Mouse (Mus musculus) hindbrain, embryonic 16.5 days (tissue): ENCODE results near the gene Med11. TPM values are rescaled to one million over a fixed set of nuclear protein-coding genes. Genes with fewer than 3 reads are reported as not detected.

Experiments
- ATAC-seq: fragments of 200-750 bp; cut with Nextera tagmentation; 2 replicates; pipeline ENCODE4 v1.8.0; 2017; ENCODE audit warnings: moderate TSS enrichment, moderate library complexity
- H3K27ac ChIP-seq: fragments of 300-500 bp; sonication (generic); 2 replicates; pipeline ENCODE4 v1.5.1; 2014; ENCODE audit warnings: low read depth, mild to moderate bottlenecking, control low read depth, low read length, moderate library complexity
- H3K27me3 ChIP-seq: fragments of 300-500 bp; sonication (generic); replicated peaks from 2 replicates; pipeline ENCODE4 v1.6.1; 2014; ENCODE audit warnings: low read length; ENCODE audit not compliant: control insufficient read depth, insufficient read depth
- H3K36me3 ChIP-seq: fragments of 300-500 bp; sonication (generic); 2 replicates; pipeline ENCODE4 v1.6.1; 2014; ENCODE audit warnings: mild to moderate bottlenecking, low read length, moderate library complexity, mixed read lengths; ENCODE audit not compliant: control insufficient read depth, insufficient read depth
- H3K4me1 ChIP-seq: fragments of 300-500 bp; sonication (generic); 2 replicates; pipeline ENCODE4 v1.6.1; 2014; ENCODE audit warnings: low read depth, low read length; ENCODE audit not compliant: control insufficient read depth, insufficient read depth
- H3K4me2 ChIP-seq: fragments of 300-500 bp; sonication (generic); 2 replicates; pipeline ENCODE4 v1.6.1; 2014; ENCODE audit warnings: mild to moderate bottlenecking, low read length, control low read depth, moderate library complexity
- H3K4me3 ChIP-seq: fragments of 300-500 bp; sonication (generic); 2 replicates; pipeline ENCODE4 v1.5.1; 2014; ENCODE audit warnings: mild to moderate bottlenecking, low read length, control low read depth, moderate library complexity
- H3K9ac ChIP-seq: fragments of 300-500 bp; sonication (generic); 2 replicates; pipeline ENCODE4 v1.6.1; 2014; ENCODE audit warnings: low read depth, mild to moderate bottlenecking, control low read depth, low read length, moderate library complexity
- H3K9me3 ChIP-seq: fragments of 300-500 bp; sonication (generic); 2 replicates; pipeline ENCODE4 v1.6.1; 2014; ENCODE audit warnings: mild to moderate bottlenecking, low read length, moderate library complexity; ENCODE audit not compliant: control insufficient read depth
- WGBS: fragments of 180-500 bp; shearing (Covaris S2); extraction: QIAGEN DNeasy Blood & Tissue Kit; methylation state at CpG from one replicate; pipeline ENCODE4 v1.1.7; 2014; 5-methylcytosine and 5-hydroxymethylcytosine counted together
- microRNA-seq: library from miRNA; unstranded; fragments of <30 nt; microRNA quantifications from one replicate; pipeline ENCODE4, GENCODE M21; 2017
- polyA plus RNA-seq: library from polyadenylated mRNA; unstranded; fragments of >200 nt; fragmentation: Nextera tagmentation; extraction: Ambion mirVana; gene quantifications from 2 replicates; pipeline ENCODE4 v1.2.1, GENCODE M21; 2015

Med11 gene
- polyA plus RNA-seq, 1 experiment from 2014 or later, result 46.3 TPM

- Histone ChIP-seq H3K27me3 (no peaks in the 10 kb centered on the region), H3K4me2 (no peak overlapping the region), H3K27ac (no peak overlapping the region), H3K4me1 (no peaks in the 10 kb centered on the region), H3K9ac (no peak overlapping the region), H3K36me3 (no peaks in the 10 kb centered on the region), H3K4me3 (no peak overlapping the region), H3K9me3 (no peaks in the 10 kb centered on the region)
- ATAC-seq, result no peak
- WGBS, result 43% methylated on average over 4 of the region's 4 CpGs
These were observed 36.1 kb downstream of the Med11 start for GRCm38 (mm10) chr11:70487816-70488215.

DNA sequence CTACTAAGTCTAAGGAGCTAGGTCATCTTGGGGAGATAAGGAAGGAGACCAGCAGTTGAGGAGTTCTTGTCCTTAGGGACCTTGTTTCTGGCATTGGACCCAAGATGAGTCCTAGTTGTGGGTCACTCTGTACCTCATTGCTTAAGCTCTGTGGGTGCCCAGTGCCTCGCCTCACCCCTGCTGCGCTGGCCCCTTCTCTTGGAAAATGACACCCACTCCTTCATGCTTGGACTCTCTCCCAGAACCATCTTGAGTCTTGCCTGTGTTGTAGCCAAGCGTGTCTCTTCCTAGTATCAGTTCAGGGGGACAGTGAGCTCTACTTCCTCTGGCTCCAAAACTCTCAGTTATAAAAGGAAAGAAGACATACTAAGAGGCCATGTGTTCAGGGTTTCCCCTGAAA is 37.4 kb downstream of the Med11 start:
- no peaks in the 10 kb centered on the region for H3K27me3 ChIP-seq
- H3K4me2 ChIP-seq, result no peak overlapping the region
- no peaks in the 10 kb centered on the region for H3K4me1 ChIP-seq
- no peaks in the 10 kb centered on the region for H3K9me3 ChIP-seq
- H3K27ac ChIP-seq, result no peak overlapping the region
- ATAC-seq, result no peak
- WGBS, result 82% methylated on average over 3 of the region's 3 CpGs
- H3K9ac ChIP-seq, result no peak overlapping the region
- no peaks in the 10 kb centered on the region for H3K36me3 ChIP-seq
- no peak overlapping the region for H3K4me3 ChIP-seq

GRCm38 (mm10) chr11:70489684-70490083 is 38.0 kb downstream of the Med11 start:
- no peak overlapping the region for H3K4me3 ChIP-seq
- H3K27ac ChIP-seq, result no peak overlapping the region
- H3K9me3 ChIP-seq, result no peaks in the 10 kb centered on the region
- ATAC-seq, result no peak
- H3K9ac ChIP-seq, result no peak overlapping the region
- no peaks in the 10 kb centered on the region for H3K4me1 ChIP-seq
- WGBS, result 89% methylated on average over 6 of the region's 6 CpGs
- no peaks in the 10 kb centered on the region for H3K27me3 ChIP-seq
- no peak overlapping the region for H3K4me2 ChIP-seq
- no peaks in the 10 kb centered on the region for H3K36me3 ChIP-seq

DNA sequence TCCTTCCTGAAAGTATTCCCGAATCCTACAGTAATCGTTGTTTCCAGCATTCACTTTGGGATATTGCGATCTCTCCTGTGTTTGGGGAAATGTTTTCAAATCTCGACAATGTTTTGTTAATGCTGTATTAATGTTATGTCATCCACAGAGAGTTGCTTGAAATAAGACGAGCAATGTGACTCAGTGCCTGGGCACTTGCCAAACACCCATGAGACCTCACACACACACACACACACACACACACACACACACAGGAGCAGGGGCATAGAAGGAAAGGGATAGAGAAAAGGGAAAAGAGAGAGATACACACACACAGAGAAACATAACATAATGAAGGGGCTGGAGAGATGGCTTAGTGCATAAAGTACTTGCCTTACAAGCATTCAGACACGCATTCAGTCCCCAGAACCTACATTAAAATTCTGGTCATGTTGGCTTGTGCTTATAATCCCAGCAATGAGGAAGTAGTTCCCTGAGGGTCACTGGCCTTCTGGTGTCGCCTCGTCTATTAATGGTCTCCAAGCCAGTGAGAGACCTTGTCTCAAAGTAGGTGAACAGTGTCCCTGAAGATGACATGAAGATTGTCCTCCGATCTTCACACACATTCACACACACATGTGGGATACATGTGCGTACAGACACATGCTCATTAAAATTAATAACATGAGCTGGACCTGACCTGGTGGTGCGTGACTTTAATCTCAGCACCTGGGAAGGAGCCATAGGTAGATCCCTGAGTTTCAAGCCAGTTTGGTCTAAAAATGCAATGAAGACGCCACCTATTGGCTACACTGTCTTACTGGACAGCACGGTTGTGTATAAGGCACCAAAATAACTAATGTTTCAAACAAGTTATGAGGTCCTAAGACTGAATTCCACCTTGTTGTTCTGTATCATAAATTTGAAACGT is 48.1 kb downstream of the Med11 start:
- H3K9me3 ChIP-seq, result no peaks in the 10 kb centered on the region
- WGBS, result 74% methylated on average over 14 of the region's 14 CpGs
- H3K4me3 ChIP-seq, result no peak overlapping the region
- H3K9ac ChIP-seq, result no peak overlapping the region
- no peak overlapping the region for H3K27ac ChIP-seq
- H3K27me3 ChIP-seq, result no peaks in the 10 kb centered on the region
- H3K4me1 ChIP-seq, result no peaks in the 10 kb centered on the region
- no peak for ATAC-seq
- H3K36me3 ChIP-seq, result no peaks in the 10 kb centered on the region
- no peak overlapping the region for H3K4me2 ChIP-seq

GRCm38 (mm10) chr11:70500476-70500812 is 48.7 kb downstream of the Med11 start:
- no peaks in the 10 kb centered on the region for H3K9me3 ChIP-seq
- H3K27me3 ChIP-seq, result no peaks in the 10 kb centered on the region
- 95% methylated on average over 1 of the region's 1 CpGs for WGBS
- no peak overlapping the region for H3K4me2 ChIP-seq
- H3K36me3 ChIP-seq, result no peaks in the 10 kb centered on the region
- no peak overlapping the region for H3K4me3 ChIP-seq
- H3K4me1 ChIP-seq, result no peaks in the 10 kb centered on the region
- no peak overlapping the region for H3K27ac ChIP-seq
- H3K9ac ChIP-seq, result no peak overlapping the region
- no peak for ATAC-seq

DNA sequence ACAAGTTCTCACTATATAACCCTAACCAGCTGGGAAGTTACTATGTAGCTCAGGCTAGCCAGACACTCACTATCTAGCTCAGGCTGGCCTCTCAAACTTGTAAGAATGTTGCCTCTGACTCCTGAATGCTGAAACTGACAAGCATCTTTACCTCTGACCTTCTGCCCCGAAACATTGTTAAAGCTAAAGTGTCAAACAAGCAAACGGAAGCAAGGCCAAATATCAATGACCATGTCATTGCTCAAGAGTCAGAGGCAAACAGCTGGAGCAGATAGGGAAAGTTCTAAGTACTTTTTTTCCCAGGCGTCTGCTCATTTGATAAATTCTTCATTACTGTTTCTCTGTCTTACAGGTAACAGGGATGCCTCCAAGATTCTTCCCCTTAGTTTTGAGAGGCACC is 50.3 kb downstream of the Med11 start:
- no peak overlapping the region for H3K27ac ChIP-seq
- no peak for ATAC-seq
- H3K4me3 ChIP-seq, result no peak overlapping the region
- H3K4me2 ChIP-seq, result no peak overlapping the region
- H3K27me3 ChIP-seq, result no peaks in the 10 kb centered on the region
- no peaks in the 10 kb centered on the region for H3K4me1 ChIP-seq
- H3K9ac ChIP-seq, result no peak overlapping the region
- H3K9me3 ChIP-seq, result no peaks in the 10 kb centered on the region
- 77% methylated on average over 3 of the region's 3 CpGs for WGBS
- no peaks in the 10 kb centered on the region for H3K36me3 ChIP-seq

Small RNA genes lying within 50 kb of the gene (microRNA-seq; reads per million reads assigned to microRNA genes)
- 1.5 reads per million for gene Mir7115

Other genes starting within 250 kb of the Med11 start
- gene Slc16a11, start 239.2 kb upstream of the Med11 start, polyA plus RNA-seq, result 8.7 and 9.7 TPM in 2 replicates
- gene Slc16a13, start 230.9 kb upstream of the Med11 start, polyA plus RNA-seq, result 11.9 and 15.2 TPM in 2 replicates
- 5.1 and 6.6 TPM in 2 replicates for gene Bcl6b, start 222.1 kb upstream of the Med11 start, polyA plus RNA-seq
- gene 0610010K14Rik, start 214.0 kb upstream of the Med11 start, polyA plus RNA-seq, result 167 and 175 TPM in 2 replicates
- gene Gm21988, start 212.1 kb upstream of the Med11 start, polyA plus RNA-seq, result 13.8 and 15.7 TPM in 2 replicates
- gene Rnasek, start 212.1 kb upstream of the Med11 start, polyA plus RNA-seq, result 416 and 443 TPM in 2 replicates
- gene Alox12, start 196.6 kb upstream of the Med11 start, polyA plus RNA-seq, result 1.1 and 1.3 TPM in 2 replicates
- gene Alox12e, start 129.3 kb upstream of the Med11 start, polyA plus RNA-seq, result 0.09 and 0.14 TPM in 2 replicates
- 0.06 TPM in 1 of 2 replicates, not detected in the other for gene Alox15, start 99.9 kb upstream of the Med11 start, polyA plus RNA-seq
- gene Pelp1, start 41.9 kb upstream of the Med11 start, polyA plus RNA-seq, result 31.7 and 37.0 TPM in 2 replicates
- gene Arrb2, start 19.3 kb upstream of the Med11 start, polyA plus RNA-seq, result 54.9 and 55.6 TPM in 2 replicates
- 0.86 and 1.3 TPM in 2 replicates for gene Zmynd15, start 7.5 kb downstream of the Med11 start, polyA plus RNA-seq
- 6.0 and 7.3 TPM in 2 replicates for gene Cxcl16, start 8.1 kb downstream of the Med11 start, polyA plus RNA-seq
- gene Tm4sf5, start 53.3 kb downstream of the Med11 start, polyA plus RNA-seq, result 3.8 and 5.5 TPM in 2 replicates
- gene Vmo1, start 62.7 kb downstream of the Med11 start, polyA plus RNA-seq, result 0.34 TPM in 1 of 2 replicates, not detected in the other
- 0.39 and 0.40 TPM in 2 replicates for gene Gltpd2, start 67.3 kb downstream of the Med11 start, polyA plus RNA-seq
- gene Psmb6, start 73.4 kb downstream of the Med11 start, polyA plus RNA-seq, result 775 and 820 TPM in 2 replicates
- gene Gm40193, start 81.0 kb downstream of the Med11 start, polyA plus RNA-seq, result not detected in 2 replicates
- gene Pld2, start 88.1 kb downstream of the Med11 start, polyA plus RNA-seq, result 20.6 and 21.4 TPM in 2 replicates
- 14.4 and 19.1 TPM in 2 replicates for gene Mink1, start 111.0 kb downstream of the Med11 start, polyA plus RNA-seq
- not detected in 2 replicates for gene 4930544D05Rik, start 163.9 kb downstream of the Med11 start, polyA plus RNA-seq
- not detected in 2 replicates for gene Chrne, start 167.3 kb downstream of the Med11 start, polyA plus RNA-seq
- gene Gp1ba, start 187.2 kb downstream of the Med11 start, polyA plus RNA-seq, result 0.19 and 0.29 TPM in 2 replicates
- 105 and 110 TPM in 2 replicates for gene Rnf167, start 195.3 kb downstream of the Med11 start, polyA plus RNA-seq
- 185 and 191 TPM in 2 replicates for gene Slc25a11, start 195.6 kb downstream of the Med11 start, polyA plus RNA-seq
- 638 and 764 TPM in 2 replicates for gene Pfn1, start 202.7 kb downstream of the Med11 start, polyA plus RNA-seq
- 6.0 and 16.3 TPM in 2 replicates for gene Eno3, start 205.3 kb downstream of the Med11 start, polyA plus RNA-seq
- 151 and 161 TPM in 2 replicates for gene Spag7, start 217.5 kb downstream of the Med11 start, polyA plus RNA-seq
- gene Camta2, start 236.2 kb downstream of the Med11 start, polyA plus RNA-seq, result 26.3 and 31.5 TPM in 2 replicates
- 1.2 and 1.4 TPM in 2 replicates for gene Inca1, start 248.2 kb downstream of the Med11 start, polyA plus RNA-seq
- gene Kif1c, start 248.6 kb downstream of the Med11 start, polyA plus RNA-seq, result 1.3 and 1.6 TPM in 2 replicates